Mouse (Mus musculus): ENCODE measurements around the gene Tubb5.

Gene Tubb5

DNA sequence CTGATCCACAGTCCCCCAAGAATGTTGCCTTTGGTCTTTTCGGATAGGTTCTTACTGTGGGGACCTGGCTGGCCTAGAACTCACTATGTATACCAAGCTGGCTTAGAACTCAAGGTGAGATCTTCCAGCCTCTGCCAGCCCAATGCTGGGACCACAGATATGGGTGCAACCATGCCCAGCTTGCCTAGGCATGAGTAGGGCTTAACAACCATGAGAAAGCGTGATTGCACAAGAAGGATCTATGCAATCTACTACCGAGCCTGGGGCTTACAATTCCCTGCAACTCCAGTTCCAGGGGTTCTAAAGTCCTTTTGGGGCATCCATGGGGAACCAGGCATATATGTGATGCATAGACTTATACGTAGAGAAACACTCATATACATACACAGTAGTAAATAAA is 47.2 kb downstream of the Tubb5 start:
- DNase-seq, result no peak

- DNase-seq, result no peak
These were observed 50.1 kb downstream of the Tubb5 start for GRCm38 (mm10) chr17:35788025-35788424.

- DNase-seq, result no peak
These were observed 50.6 kb downstream of the Tubb5 start for GRCm38 (mm10) chr17:35787493-35787892.

DNA sequence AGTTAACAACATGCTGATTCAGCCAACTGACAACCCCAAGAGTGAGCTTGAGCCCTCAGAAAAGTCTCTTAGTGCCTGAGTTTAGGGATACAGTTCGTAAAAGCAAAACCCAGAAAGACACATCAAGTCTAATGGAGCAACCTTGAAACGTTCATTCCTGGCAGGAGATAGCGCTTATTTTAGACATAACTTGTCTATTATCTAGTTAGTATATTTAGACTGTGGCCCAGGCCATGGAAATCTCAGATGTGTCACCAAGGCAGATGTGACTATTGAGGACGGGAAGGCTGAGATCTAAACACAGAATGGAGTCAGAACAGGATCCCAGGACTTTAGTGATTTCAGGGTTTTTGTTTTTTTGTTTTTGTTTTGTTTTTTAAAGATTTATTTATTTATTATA is 53.0 kb downstream of the Tubb5 start:
- DNase-seq, result no peak

GRCm38 (mm10) chr17:35783944-35784343 is 54.2 kb downstream of the Tubb5 start:
- DNase-seq, result peak; percentile 63

All from retina, postnatal 1 day (tissue).